Mouse (Mus musculus): Measurements from ENCODE around the gene Phf5a.

The Phf5a gene

GRCm38 (mm10) chr15:81882348-81882747 lies 10.6 kb upstream of the Phf5a start:
- DNase-seq, result no peak

GRCm38 (mm10) chr15:81879531-81880401 lies 8.1 kb upstream of the Phf5a start:
- DNase-seq, result peak; percentile 84

GRCm38 (mm10) chr15:81872262-81873136 lies 788 bp upstream of the Phf5a start, which contains the start of gene Aco2:
TSS of gene Aco2 (plus strand) at chr15:81872309.
- peak; percentile 99 for DNase-seq

- no peak for DNase-seq
Measured at GRCm38 (mm10) chr15:81869985-81870384, 1.7 kb downstream of the Phf5a start.

- DNase-seq, result no peak
Measured at GRCm38 (mm10) chr15:81864238-81864637, 7.5 kb downstream of the Phf5a start.

GRCm38 (mm10) chr15:81860471-81861135 lies 11.1 kb downstream of the Phf5a start:
- DNase-seq, result no peak

- DNase-seq, result peak; percentile 97
Measured at GRCm38 (mm10) chr15:81859330-81860255, 12.1 kb downstream of the Phf5a start.

GRCm38 (mm10) chr15:81858517-81859329 lies 13.0 kb downstream of the Phf5a start, which contains the start of gene Tob2:
TSS of gene Tob2 (minus strand) at chr15:81858796.
- peak; percentile 83 for DNase-seq

GRCm38 (mm10) chr15:81858138-81858516 lies 13.6 kb downstream of the Phf5a start:
- DNase-seq, result peak; percentile 88

- no peak for DNase-seq
Measured at GRCm38 (mm10) chr15:81857724-81858116, 14.0 kb downstream of the Phf5a start.

- no peak for DNase-seq
Measured at GRCm38 (mm10) chr15:81856938-81857723, 14.6 kb downstream of the Phf5a start.

- DNase-seq, result peak; percentile 93
Measured at GRCm38 (mm10) chr15:81856030-81856790, 15.5 kb downstream of the Phf5a start.

- DNase-seq, result no peak
Measured at GRCm38 (mm10) chr15:81853081-81853480, 18.6 kb downstream of the Phf5a start.

- no peak for DNase-seq
Measured at GRCm38 (mm10) chr15:81852411-81853000, 19.2 kb downstream of the Phf5a start.

- DNase-seq, result no peak
Measured at GRCm38 (mm10) chr15:81851375-81851774, 20.3 kb downstream of the Phf5a start.

GRCm38 (mm10) chr15:81850718-81851117 lies 21.0 kb downstream of the Phf5a start:
- no peak for DNase-seq

GRCm38 (mm10) chr15:81849104-81849503 lies 22.6 kb downstream of the Phf5a start:
- no peak for DNase-seq

- DNase-seq, result peak; percentile 73
Measured at GRCm38 (mm10) chr15:81848301-81848700, 23.4 kb downstream of the Phf5a start.

GRCm38 (mm10) chr15:81847861-81848260 lies 23.9 kb downstream of the Phf5a start:
- DNase-seq, result no peak
